ENCODE assay signal across 8 mouse cellular contexts in genomic region chr9:106787979-106788811, GRCm38 (mm10). TPM values are rescaled to one million over a fixed set of nuclear protein-coding genes. Genes with fewer than 3 reads are reported as not detected.
DNase-seq lines count a peak whose midpoint lies in the region; ATAC-seq lines count a peak whose summit lies in the region.

No protein-coding gene starts in this region.

- H3K9ac ChIP-seq in forebrain, embryonic 14.5 days (ENCODE audit: low read length) = peak overlapping the region; percentile 99
- peak overlapping the region; percentile 98 for H3K9ac ChIP-seq in kidney, embryonic 14.5 days (ENCODE audit: low read depth, low read length)

- peak overlapping the region; percentile 80 for H3K4me2 ChIP-seq in forebrain, embryonic 14.5 days (ENCODE audit: low read length)
- H3K4me2 ChIP-seq in kidney, embryonic 14.5 days (replicated peaks; ENCODE audit: low read depth, low read length) = peak overlapping the region; percentile 82

- H3K4me3 ChIP-seq in forebrain, embryonic 14.5 days (ENCODE audit: low read depth, low read length) = peak overlapping the region; percentile 99
- H3K4me3 ChIP-seq in kidney, embryonic 14.5 days (ENCODE audit: low read length) = peak overlapping the region; percentile 100

- peak; percentile 33; the same call in 1 of the 2 replicates for ATAC-seq in forebrain, embryonic 14.5 days
- peak; percentile 26; the same call in 1 of the 2 replicates for ATAC-seq in kidney, embryonic 14.5 days (ENCODE audit: low FRiP score, low TSS enrichment)
- ATAC-seq in megakaryocyte-erythroid progenitor cell, adult 5-6 weeks (replicated peaks; ENCODE audit: low FRiP score, low TSS enrichment, poor library complexity, severe bottlenecking) = peak; percentile 25

- WGBS in forebrain, embryonic 14.5 days = 7% methylated on average over 23 of the region's 23 CpGs
- 5% methylated on average over 23 of the region's 23 CpGs for WGBS in kidney, embryonic 14.5 days

- H3K9me3 ChIP-seq in forebrain, embryonic 14.5 days (replicated peaks; ENCODE audit: control insufficient read depth, low read length) = no peaks in the 10 kb centered on the region
- H3K9me3 ChIP-seq in kidney, embryonic 14.5 days (ENCODE audit: control insufficient read depth, low read length) = no peaks in the 10 kb centered on the region

- DNase-seq in adrenal gland, postnatal 10 days = peak; percentile 26
- DNase-seq in adrenal gland, postnatal 25 days = no peak
- DNase-seq in urinary bladder, adult 2 months (ENCODE audit: low spot score) = peak; percentile 22
- DNase-seq in urinary bladder, postnatal 10 days (ENCODE audit: low spot score) = no peak
- DNase-seq in forebrain, embryonic 14.5 days (ENCODE audit: low spot score) = peak; percentile 6
- no peak for DNase-seq in spleen, adult 12 weeks (ENCODE audit: low spot score)

- H3K27ac ChIP-seq in forebrain, embryonic 14.5 days (ENCODE audit: low read depth, low read length) = peak overlapping the region; percentile 80
- peak overlapping the region; percentile 94 for H3K27ac ChIP-seq in kidney, embryonic 14.5 days (ENCODE audit: low read depth, low read length)

- no peaks in the 10 kb centered on the region for H3K36me3 ChIP-seq in forebrain, embryonic 14.5 days (ENCODE audit: control insufficient read depth, insufficient read depth, low read length)
- no peaks in the 10 kb centered on the region for H3K36me3 ChIP-seq in kidney, embryonic 14.5 days (ENCODE audit: control insufficient read depth, insufficient read depth, low read length)

- no peaks in the 10 kb centered on the region for H3K27me3 ChIP-seq in forebrain, embryonic 14.5 days (replicated peaks; ENCODE audit: control insufficient read depth, insufficient read depth, low read length)
- H3K27me3 ChIP-seq in kidney, embryonic 14.5 days (ENCODE audit: control insufficient read depth, insufficient read depth, low read length) = no peaks in the 10 kb centered on the region

- peaks cover 7% of the 10 kb centered on the region for H3K4me1 ChIP-seq in forebrain, embryonic 14.5 days (ENCODE audit: control insufficient read depth, insufficient read depth, low read length)
- H3K4me1 ChIP-seq in kidney, embryonic 14.5 days (ENCODE audit: control insufficient read depth, insufficient read depth, low read length) = peaks cover 8% of the 10 kb centered on the region

RNA-seq across cellular contexts. Expression of gene Rad54l2, which starts 0.8 kb away (rescaled TPM):
- total RNA-seq in adrenal gland, postnatal 10 days (2021) = 10 to 100 TPM; 19.6 to 22.2 TPM
- total RNA-seq in adrenal gland, postnatal 25 days (2021) = 21.7 and 26.1 TPM in 2 replicates
- polyA plus RNA-seq in urinary bladder, adult 2 months (2012; rRNA removed) = 4.3 and 6.8 TPM in 2 replicates
- 4.6 and 5.3 TPM in 2 replicates for polyA plus RNA-seq in forebrain, embryonic 14.5 days (2014; fragmentation: Nextera tagmentation; extraction: Ambion mirVana)
- polyA plus RNA-seq in kidney, embryonic 14.5 days (2014; fragmentation: Nextera tagmentation; extraction: Ambion mirVana) = 7.5 and 7.9 TPM in 2 replicates
- total RNA-seq in megakaryocyte-erythroid progenitor cell, adult 5-6 weeks (2014; fragmentation: Nextera tagmentation) = 15.9 and 22.7 TPM in 2 replicates
- total RNA-seq in megakaryocyte-erythroid progenitor cell, adult 5-6 weeks (2017) = 15.6 and 23.2 TPM in 2 replicates

RNA-seq across cellular contexts. Expression of gene Dcaf1, which starts 33.5 kb away (rescaled TPM):
- total RNA-seq in adrenal gland, postnatal 10 days (2021) = 10 to 100 TPM; 23.9 to 29.2 TPM
- 32.0 and 41.5 TPM in 2 replicates for total RNA-seq in adrenal gland, postnatal 25 days (2021)
- polyA plus RNA-seq in urinary bladder, adult 2 months (2012; rRNA removed) = 19.8 and 23.5 TPM in 2 replicates
- polyA plus RNA-seq in forebrain, embryonic 14.5 days (2014; fragmentation: Nextera tagmentation; extraction: Ambion mirVana) = 16.6 and 18.7 TPM in 2 replicates
- 21.0 and 33.9 TPM in 2 replicates for polyA plus RNA-seq in kidney, embryonic 14.5 days (2014; fragmentation: Nextera tagmentation; extraction: Ambion mirVana)
- 106 and 135 TPM in 2 replicates for total RNA-seq in megakaryocyte-erythroid progenitor cell, adult 5-6 weeks (2014; fragmentation: Nextera tagmentation)
- total RNA-seq in megakaryocyte-erythroid progenitor cell, adult 5-6 weeks (2017) = 65.4 and 72.3 TPM in 2 replicates

Comparison
In these comparisons a context has a peak if more than half of its experiments do, and no peak if none do; other contexts are left out.
1. DNase-seq: peak in adrenal gland, postnatal 10 days (single experiment), urinary bladder, adult 2 months (single experiment) and forebrain, embryonic 14.5 days (single experiment); none in adrenal gland, postnatal 25 days (single experiment), urinary bladder, postnatal 10 days (single experiment) and spleen, adult 12 weeks (single experiment).
2. Peak in every context shown above with its lines, with median percentiles within 50 percentile points of each other: ATAC-seq.